Mouse (Mus musculus) MEL (cell line): Measurements from ENCODE around the gene 1700014D04Rik. TPM values are rescaled to one million over a fixed set of nuclear protein-coding genes. Genes with fewer than 3 reads are reported as not detected.
"Not testable (repeated sequence)": the region's sequence is repeated elsewhere in the genome, so short reads cannot be mapped to it uniquely, and the experiment has no call there.

Experiments
- DNase-seq: peaks from one replicate; pipeline ENCODE4 v3.0.0; 2011; ENCODE audit warnings: low read depth, low spot score
- H3K27ac ChIP-seq: 2 replicates; pipeline ENCODE4 v1.5.1; 2012; ENCODE audit warnings: low read depth, mild to moderate bottlenecking, control low read depth, low read length, moderate library complexity; ENCODE audit not compliant: control insufficient read depth
- H3K27me3 ChIP-seq, 2 experiments: fragments of 150-350 bp in 1 of 2; sonication (generic) in 1 of 2; 2 replicates each; pipeline ENCODE4 v1.6.1; 2012; ENCODE audit warnings: low read length in 2 of 2, mild to moderate bottlenecking in 2 of 2, improper control_type of control experiment in 1 of 2, moderate library complexity in 1 of 2; ENCODE audit not compliant: insufficient read depth in 2 of 2, control insufficient read depth in 1 of 2
- H3K36me3 ChIP-seq, 2 experiments: 2 replicates each; pipeline ENCODE4 v1.6.1; 2012 to 2014; ENCODE audit warnings: low read length in 2 of 2, improper control_type of control experiment in 1 of 2, inconsistent platforms in 1 of 2, mild to moderate bottlenecking in 1 of 2; ENCODE audit not compliant: insufficient read depth in 2 of 2, control insufficient read depth in 1 of 2
- H3K4me1 ChIP-seq, 2 experiments: fragments of 150-350 bp in 1 of 2; sonication (generic) in 1 of 2; 2 replicates each; pipeline ENCODE4 v1.6.1; 2012; ENCODE audit warnings: low read length in 2 of 2, improper control_type of control experiment in 1 of 2, mild to moderate bottlenecking in 1 of 2; ENCODE audit not compliant: insufficient read depth in 2 of 2, control insufficient read depth in 1 of 2
- H3K4me3 ChIP-seq, 2 experiments: fragments of 150-350 bp in 1 of 2; sonication (generic) in 1 of 2; 2 replicates each; pipeline ENCODE4 v1.5.1; 2012; ENCODE audit warnings: low read depth in 2 of 2, low read length in 2 of 2, mild to moderate bottlenecking in 2 of 2, moderate library complexity in 2 of 2, control low read depth in 1 of 2, improper control_type of control experiment in 1 of 2; ENCODE audit not compliant: control insufficient read depth in 1 of 2, insufficient read depth in 1 of 2
- H3K79me2 ChIP-seq: 2 replicates; pipeline ENCODE4 v1.6.1; 2012; ENCODE audit warnings: mild to moderate bottlenecking, low read length, moderate library complexity; ENCODE audit not compliant: control insufficient read depth, poor library complexity, insufficient read depth
- H3K9ac ChIP-seq: 2 replicates; pipeline ENCODE4 v1.6.1; 2012; ENCODE audit warnings: low read depth, mild to moderate bottlenecking, control low read depth, low read length, moderate library complexity; ENCODE audit not compliant: control insufficient read depth, poor library complexity, severe bottlenecking
- H3K9me3 ChIP-seq: fragments of 150-350 bp; sonication (generic); replicated peaks from 2 replicates; pipeline ENCODE4 v1.6.1; 2012; ENCODE audit warnings: mild to moderate bottlenecking, low read length, improper control_type of control experiment, moderate library complexity; ENCODE audit not compliant: insufficient read depth
- BHLHE40 ChIP-seq: IDR thresholded peaks from 2 replicates; pipeline ENCODE4 v1.6.1; 2012; ENCODE audit warnings: low read depth, mild to moderate bottlenecking, inconsistent platforms, low read length, improper control_type of control experiment, borderline replicate concordance
- CTCF ChIP-seq, 3 experiments: IDR thresholded peaks in 2 of 3; conservative IDR thresholded peaks in 1 of 3; 2 replicates each; pipeline ENCODE4 v1.5.1; 2011 to 2012; ENCODE audit warnings: low read length in 3 of 3, low read depth in 2 of 3, mild to moderate bottlenecking in 2 of 3, improper control_type of control experiment in 1 of 3, inconsistent platforms in 1 of 3, mixed read lengths in 1 of 3, moderate library complexity in 1 of 3; ENCODE audit not compliant: control insufficient read depth in 1 of 3, insufficient read depth in 1 of 3, poor library complexity in 1 of 3, severe bottlenecking in 1 of 3
- EP300 ChIP-seq, 2 experiments: IDR thresholded peaks; 2 replicates each; pipeline ENCODE4 v1.6.1; 2011; ENCODE audit warnings: improper control_type of control experiment in 2 of 2, low read length in 2 of 2, low read depth in 1 of 2, mild to moderate bottlenecking in 1 of 2
- GABPA ChIP-seq: IDR thresholded peaks from 2 replicates; pipeline ENCODE4 v1.6.1; 2012; ENCODE audit warnings: low read depth, mild to moderate bottlenecking, inconsistent platforms, low read length, improper control_type of control experiment, moderate library complexity
- GATA1 ChIP-seq: IDR thresholded peaks from 2 replicates; pipeline ENCODE4 v1.6.1; 2011; ENCODE audit warnings: low read depth, low read length, improper control_type of control experiment
- HCFC1 ChIP-seq: IDR thresholded peaks from 2 replicates; pipeline ENCODE4 v1.6.1; 2012; ENCODE audit warnings: low read depth, mild to moderate bottlenecking, inconsistent platforms, low read length, improper control_type of control experiment, moderate library complexity
- JUND ChIP-seq: IDR thresholded peaks from 2 replicates; pipeline ENCODE4 v1.6.1; 2011; ENCODE audit warnings: low read depth, mild to moderate bottlenecking, improper control_type of control experiment, low read length
- MAX ChIP-seq: IDR thresholded peaks from 2 replicates; pipeline ENCODE4 v1.6.1; 2011; ENCODE audit warnings: low read length, improper control_type of control experiment
- MAZ ChIP-seq: IDR thresholded peaks from 2 replicates; pipeline ENCODE4 v1.6.1; 2012; ENCODE audit warnings: low read depth, mild to moderate bottlenecking, inconsistent platforms, low read length, improper control_type of control experiment
- MYB ChIP-seq: IDR thresholded peaks from 2 replicates; pipeline ENCODE4 v1.6.1; 2011; ENCODE audit warnings: mild to moderate bottlenecking, low read depth, low read length, improper control_type of control experiment
- MYC ChIP-seq: IDR thresholded peaks from 2 replicates; pipeline ENCODE4 v1.6.1; 2011; ENCODE audit warnings: low read depth, mild to moderate bottlenecking, low read length, improper control_type of control experiment, moderate library complexity
- NRF1 ChIP-seq: IDR thresholded peaks from 2 replicates; pipeline ENCODE4 v1.6.1; 2014; ENCODE audit warnings: low read depth, mild to moderate bottlenecking, inconsistent platforms, low read length, improper control_type of control experiment, moderate library complexity; ENCODE audit not compliant: poor library complexity, insufficient read depth, severe bottlenecking
- POLR2A ChIP-seq, 2 experiments: IDR thresholded peaks; 2 replicates each; pipeline ENCODE4 v1.6.1; 2011 to 2012; ENCODE audit warnings: low read length in 2 of 2, mild to moderate bottlenecking in 2 of 2, control low read depth in 1 of 2, improper control_type of control experiment in 1 of 2, low read depth in 1 of 2, moderate library complexity in 1 of 2; ENCODE audit not compliant: control insufficient read depth in 1 of 2, insufficient read depth in 1 of 2, poor library complexity in 1 of 2
- POLR2AphosphoS5 ChIP-seq: IDR thresholded peaks from 2 replicates; pipeline ENCODE4 v1.6.1; 2012; ENCODE audit warnings: low read depth, borderline replicate concordance, mild to moderate bottlenecking, inconsistent platforms, low read length, moderate library complexity, mixed read lengths
- RAD21 ChIP-seq: IDR thresholded peaks from 2 replicates; pipeline ENCODE4 v1.6.1; 2011; ENCODE audit warnings: mild to moderate bottlenecking, low read depth, low read length, improper control_type of control experiment
- TAL1 ChIP-seq: IDR thresholded peaks from 2 replicates; pipeline ENCODE4 v1.6.1; 2012; ENCODE audit warnings: mild to moderate bottlenecking, inconsistent platforms, low read length, moderate library complexity, mixed read lengths
- TCF12 ChIP-seq: IDR thresholded peaks from 2 replicates; pipeline ENCODE4 v1.6.1; 2014; ENCODE audit warnings: low read depth, mild to moderate bottlenecking, inconsistent platforms, low read length, improper control_type of control experiment, moderate library complexity
- UBTF ChIP-seq: IDR thresholded peaks from 2 replicates; pipeline ENCODE4 v1.6.1; 2012; ENCODE audit warnings: low read depth, mild to moderate bottlenecking, inconsistent platforms, low read length, improper control_type of control experiment, moderate library complexity, borderline replicate concordance; ENCODE audit not compliant: insufficient read depth
- USF1 ChIP-seq: IDR thresholded peaks from 2 replicates; pipeline ENCODE4 v1.6.1; 2014; ENCODE audit warnings: low read depth, mild to moderate bottlenecking, inconsistent platforms, low read length, improper control_type of control experiment, moderate library complexity
- ZKSCAN1 ChIP-seq: IDR thresholded peaks from 2 replicates; pipeline ENCODE4 v1.6.1; 2012; ENCODE audit warnings: low read depth, mild to moderate bottlenecking, inconsistent platforms, low read length, improper control_type of control experiment, moderate library complexity
- ZMIZ1 ChIP-seq: IDR thresholded peaks from 2 replicates; pipeline ENCODE4 v1.6.1; 2012; ENCODE audit warnings: low read depth, mild to moderate bottlenecking, inconsistent platforms, low read length, improper control_type of control experiment, moderate library complexity
- ZNF384 ChIP-seq: IDR thresholded peaks from 2 replicates; pipeline ENCODE4 v1.6.1; 2012; ENCODE audit warnings: low read depth, mild to moderate bottlenecking, inconsistent platforms, low read length, improper control_type of control experiment
- polyA plus RNA-seq, 2 experiments: library from polyadenylated mRNA; stranded (reverse) in 1 of 2; unstranded in 1 of 2; fragments of >175 nt in 1 of 2; fragments of >200 nt in 1 of 2; gene quantifications; 2 replicates each; pipeline versions ENCODE4 v1.2.1 to v1.2.4; 2012; ENCODE audit warnings: low replicate concordance in 2 of 2, low read depth in 1 of 2; ENCODE audit not compliant: insufficient read length in 2 of 2, insufficient read depth in 1 of 2, missing spikeins in 1 of 2
- total RNA-seq: library from RNA; depleted of rRNA; stranded (reverse); fragments of 300-350 nt; gene quantifications from 2 replicates; pipeline ENCODE4 v1.2.3, GENCODE M21; 2012

Gene 1700014D04Rik
- total and polyA plus RNA-seq, 3 experiments: 0.06 TPM; not detected in 2

DNA sequence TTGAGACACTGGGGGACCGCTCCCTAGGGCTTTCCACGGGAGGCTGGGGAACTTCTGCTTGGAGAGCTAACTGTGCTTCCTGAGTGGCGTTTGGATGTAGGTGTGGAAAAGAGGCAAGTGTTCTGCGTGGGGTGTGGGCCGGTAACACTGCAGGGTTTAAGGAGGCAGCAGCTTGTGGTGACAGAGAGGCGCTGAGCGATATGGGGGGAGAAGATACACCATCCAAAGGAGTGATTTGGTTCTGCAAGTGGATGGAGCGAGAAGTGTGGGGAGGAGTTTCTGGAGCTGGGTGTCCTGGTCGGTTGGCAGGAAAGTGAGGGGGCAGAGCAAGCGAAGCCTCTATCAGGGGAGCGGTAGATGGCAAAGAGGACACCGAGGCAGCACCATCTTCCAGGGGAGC, 43.0 kb downstream of the 1700014D04Rik start:
- H3K79me2 ChIP-seq: no peaks in the 10 kb centered on the region
- no peak overlapping the region for H3K27ac ChIP-seq
- no peak for DNase-seq
- H3K4me1 ChIP-seq: no peaks in the 10 kb centered on the region
- H3K9ac ChIP-seq: no peak overlapping the region
- TF ChIP-seq MYC (no peak), TCF12 (no peak), POLR2A (IDR thresholded peaks at IDR 0.05; ENCODE audit: control insufficient read depth in 1 of 2, insufficient read depth in 1 of 2, low read depth in 1 of 2, low read length in 2 of 2, poor library complexity in 1 of 2) (no peak), ZKSCAN1 (no peak), MAZ (no peak), USF1 (no peak), GABPA (no peak), NRF1 (no peak)
- H3K27me3 ChIP-seq: peaks cover 0 to 10% of the 10 kb centered on the region in 2 experiments
- no peaks in the 10 kb centered on the region for H3K36me3 ChIP-seq
- H3K4me3 ChIP-seq: no peak overlapping the region
- H3K9me3 ChIP-seq: no peaks in the 10 kb centered on the region

DNA sequence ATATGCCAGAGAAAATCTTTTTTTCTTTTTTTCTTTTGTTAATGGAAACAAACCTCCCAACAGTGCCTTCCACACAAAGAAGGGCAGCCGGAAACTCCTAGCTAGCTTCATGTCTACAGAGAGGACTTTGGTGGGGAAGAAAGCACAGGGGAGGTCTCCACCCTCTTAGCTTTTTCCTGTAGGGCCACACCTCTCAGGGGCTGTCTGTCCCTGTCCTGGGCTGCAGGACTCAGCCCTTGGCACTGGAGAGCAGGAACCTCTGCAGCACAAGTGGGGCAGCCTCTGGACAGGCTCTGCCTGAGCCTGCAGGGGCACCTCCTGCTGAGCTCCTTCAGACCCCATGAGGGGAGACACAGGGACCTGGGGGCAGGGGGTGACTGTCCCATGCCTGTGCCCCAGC, 46.4 kb downstream of the 1700014D04Rik start:
- H3K27me3 ChIP-seq, H3K9ac ChIP-seq, H3K79me2 ChIP-seq, H3K4me1 ChIP-seq, DNase-seq, H3K4me3 ChIP-seq, H3K9me3 ChIP-seq, H3K36me3 ChIP-seq, H3K27ac ChIP-seq: not testable (repeated sequence)

DNA sequence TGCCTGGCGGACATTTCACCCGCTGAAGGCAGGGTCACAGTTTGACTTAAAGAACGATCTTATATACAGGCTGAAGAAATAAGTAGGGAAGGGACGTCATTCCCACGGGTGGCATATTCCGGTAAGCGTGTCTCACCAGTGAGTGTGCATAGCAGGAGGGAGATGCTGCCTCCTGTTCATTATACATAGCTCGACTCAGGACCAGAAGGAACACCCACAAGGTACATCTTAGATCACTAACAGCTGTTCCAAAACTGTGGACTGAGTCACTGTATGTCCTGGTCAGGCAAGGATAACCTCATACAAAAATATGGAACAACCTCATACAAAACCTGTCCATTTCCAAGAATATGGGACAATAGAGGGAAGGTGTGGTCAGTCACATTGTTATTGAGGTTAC, 47.4 kb downstream of the 1700014D04Rik start:
- Histone ChIP-seq H3K9ac (no peak overlapping the region), H3K4me3 (no peak overlapping the region), H3K79me2 (no peaks in the 10 kb centered on the region), H3K27me3 (peaks cover 0 to 10% of the 10 kb centered on the region in 2 experiments; a peak in 2 of 4 replicates), H3K27ac (no peak overlapping the region), H3K4me1 (no peaks in the 10 kb centered on the region), H3K36me3 (no peaks in the 10 kb centered on the region), H3K9me3 (no peaks in the 10 kb centered on the region)
- DNase-seq: no peak
- TF ChIP-seq HCFC1: no peak
- no peak for TF ChIP-seq TCF12
- no peak for TF ChIP-seq ZKSCAN1
- TF ChIP-seq ZMIZ1: no peak
- TF ChIP-seq RAD21: no peak
- no peak for TF ChIP-seq MAX
- no peak for TF ChIP-seq JUND
- TF ChIP-seq POLR2A (IDR thresholded peaks at IDR 0.05; ENCODE audit: control insufficient read depth in 1 of 2, insufficient read depth in 1 of 2, low read depth in 1 of 2, low read length in 2 of 2, poor library complexity in 1 of 2): no peak
- no peak for TF ChIP-seq TAL1
- no peak for TF ChIP-seq MYB
- TF ChIP-seq GATA1: no peak
- no peak for TF ChIP-seq CTCF (IDR thresholded peaks at IDR 0.05 in 2 of 3, conservative IDR thresholded peaks at IDR 0.05 in 1 of 3; ENCODE audit: control insufficient read depth in 1 of 3, insufficient read depth in 1 of 3, low read depth in 2 of 3, low read length in 3 of 3, poor library complexity in 1 of 3, severe bottlenecking in 1 of 3)
- TF ChIP-seq POLR2AphosphoS5: no peak
- TF ChIP-seq UBTF: no peak
- no peak for TF ChIP-seq EP300 (IDR thresholded peaks at IDR 0.05; ENCODE audit: low read depth in 1 of 2, low read length in 2 of 2)
- no peak for TF ChIP-seq ZNF384
- TF ChIP-seq BHLHE40: no peak
